Mouse (Mus musculus) v-Abl transformed pro-B cells (cell line): ENCODE measurements at regions not wholly inside any gene's neighbourhood (a gene's known extent, or its start where the extent isn't known, plus 50 kb on each side); places are given as distances from the start of the nearest gene placed in this dataset.

Source experiments
- in situ Hi-C, 2 experiments: fragments of 400-800 bp; cut with MboI; formaldehyde crosslinking; loops; one replicate each; pipeline ENCODE4 v1.15.1; 2025; ENCODE audit not compliant: unreplicated experiment in 2 of 2

GRCm38 (mm10) chr3:102661296-102661695 is 73.0 kb upstream of the Tspan2 start:
- in situ Hi-C loops: no loop called here

GRCm38 (mm10) chr3:102663711-102664110 is 70.6 kb upstream of the Tspan2 start:
- in situ Hi-C loops: no loop called here

- in situ Hi-C loops: no loop called here
Measured at GRCm38 (mm10) chr3:102664665-102665190, 69.6 kb upstream of the Tspan2 start.

GRCm38 (mm10) chr3:102667796-102668195 is 66.5 kb upstream of the Tspan2 start:
- in situ Hi-C loops: no loop called here

GRCm38 (mm10) chr3:102668556-102668955 is 65.8 kb upstream of the Tspan2 start:
- in situ Hi-C loops: no loop called here

- in situ Hi-C loops: no loop called here
Measured at GRCm38 (mm10) chr3:102669951-102670350, 64.4 kb upstream of the Tspan2 start.

GRCm38 (mm10) chr3:102670557-102670956 is 63.8 kb upstream of the Tspan2 start:
- in situ Hi-C loops: no loop called here

- in situ Hi-C loops: no loop called here
Measured at GRCm38 (mm10) chr3:102670972-102671371, 63.4 kb upstream of the Tspan2 start.

- in situ Hi-C loops: no loop called here
Measured at GRCm38 (mm10) chr3:102673506-102673905, 60.8 kb upstream of the Tspan2 start.

- in situ Hi-C loops: no loop called here
Measured at GRCm38 (mm10) chr3:102674068-102674467, 60.3 kb upstream of the Tspan2 start.

- in situ Hi-C loops: loop anchor here in 1 of 2 experiments (25.0 kb wide), 2 partner anchors 1190 to 1715 kb away; partner anchors contain the start of gene Ttf2
Measured at GRCm38 (mm10) chr3:102676946-102677534, 57.3 kb upstream of the Tspan2 start.

GRCm38 (mm10) chr3:102678516-102678915 is 55.8 kb upstream of the Tspan2 start:
- in situ Hi-C loops: loop anchor here in 1 of 2 experiments (25.0 kb wide), 2 partner anchors 1191 to 1716 kb away; partner anchors contain the start of gene Ttf2

- in situ Hi-C loops: loop anchor here in 1 of 2 experiments (25.0 kb wide), 2 partner anchors 1195 to 1720 kb away; partner anchors contain the start of gene Ttf2
Measured at GRCm38 (mm10) chr3:102682424-102682823, 51.9 kb upstream of the Tspan2 start.

- in situ Hi-C loops: loop anchor here in 1 of 2 experiments (25.0 kb wide), 2 partner anchors 1196 to 1721 kb away; partner anchors contain the start of gene Ttf2
Measured at GRCm38 (mm10) chr3:102683541-102683940, 50.8 kb upstream of the Tspan2 start.
